Mouse (Mus musculus) heart, postnatal 0 days (tissue): Measurements from ENCODE around the gene Lmna.

Experiments
- CTCF ChIP-seq: IDR thresholded peaks from 2 replicates; pipeline ENCODE4 v1.5.1; 2016; ENCODE audit warnings: antibody characterized with exemption, control low read depth, low read depth
- EP300 ChIP-seq: IDR thresholded peaks from 2 replicates; pipeline ENCODE4 v1.6.1; 2016; ENCODE audit warnings: antibody characterized with exemption, low read depth

DNA sequence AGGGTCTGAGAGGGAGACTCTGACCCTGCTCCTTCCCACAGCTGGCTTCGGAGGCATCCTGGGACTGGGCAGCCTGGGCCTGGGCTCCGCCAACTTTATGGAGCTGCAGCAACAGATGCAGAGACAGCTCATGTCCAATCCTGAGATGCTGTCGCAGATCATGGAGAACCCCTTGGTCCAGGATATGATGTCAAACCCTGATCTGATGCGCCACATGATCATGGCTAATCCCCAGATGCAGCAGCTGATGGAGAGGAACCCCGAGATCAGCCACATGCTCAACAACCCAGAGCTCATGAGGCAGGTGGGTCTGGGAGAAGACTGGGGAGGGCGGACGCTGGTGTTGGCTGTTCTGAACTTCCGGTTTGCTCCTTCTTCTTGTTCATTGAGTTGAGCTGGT lies 46.9 kb upstream of the Lmna start:
- TF ChIP-seq CTCF (no peak), EP300 (no peak)
